Mouse (Mus musculus) frontal cortex, adult 2 months (tissue): ENCODE results near the gene Hist1h4d. TPM values are rescaled to one million over a fixed set of nuclear protein-coding genes. Genes with fewer than 3 reads are reported as not detected.
"Not testable (repeated sequence)": the region's sequence is repeated elsewhere in the genome, so short reads cannot be mapped to it uniquely, and the experiment has no call there.

Source experiments
- DNase-seq, 2 experiments: peaks; one replicate each; pipeline ENCODE4 v3.0.0; 2022; ENCODE audit warnings: low spot score in 1 of 2; ENCODE audit errors: extremely low spot score in 1 of 2
- polyA plus RNA-seq: library from polyadenylated mRNA; depleted of rRNA; stranded (reverse); fragments of >200 nt; gene quantifications from 2 replicates; pipeline ENCODE4 v1.2.3, GENCODE M21; 2012

Gene Hist1h4d
- polyA plus RNA-seq, 1 experiment, result 3.4 TPM

- DNase-seq, result no peak
Observed at GRCm38 (mm10) chr13:23591206-23591605, 9.8 kb downstream of the Hist1h4d start.

DNA sequence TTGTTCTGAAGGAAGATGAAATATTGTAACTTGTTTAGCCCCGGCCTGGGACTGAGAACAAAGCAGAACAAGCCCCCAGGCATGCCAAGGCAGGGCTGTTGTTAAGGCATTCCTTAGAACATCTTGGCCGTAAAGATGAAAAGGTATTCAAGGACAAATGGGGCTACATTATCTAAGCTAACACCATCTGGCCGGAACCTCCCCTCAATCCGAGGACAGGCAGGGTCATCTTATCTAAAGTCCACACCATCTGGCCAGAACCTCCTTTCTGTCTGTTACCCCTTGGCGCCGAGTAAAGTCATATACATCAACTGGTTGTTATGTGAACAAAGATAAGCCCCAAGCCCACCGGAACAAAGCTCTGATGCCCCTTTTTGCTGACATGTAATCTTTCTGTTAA, 10.5 kb downstream of the Hist1h4d start:
- DNase-seq, result not testable (repeated sequence)

DNA sequence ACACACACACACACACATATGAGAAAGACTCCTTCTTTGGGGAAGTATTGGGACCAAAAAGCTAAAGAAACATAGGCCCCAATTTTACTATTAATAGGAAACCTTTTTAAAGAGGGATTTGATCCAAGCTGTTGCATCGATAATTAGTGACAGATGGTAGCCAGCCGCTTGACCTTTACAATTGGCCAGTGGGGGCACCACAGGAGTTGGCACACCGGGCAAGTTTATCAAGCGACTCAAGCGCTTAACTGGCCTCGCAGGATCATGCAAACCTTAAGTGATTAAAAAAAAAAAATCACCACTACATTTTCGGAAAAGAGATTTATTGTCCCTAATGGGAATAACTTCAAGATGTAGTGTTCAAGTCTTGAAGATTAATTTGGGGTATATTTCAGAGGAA, 11.2 kb downstream of the Hist1h4d start:
- DNase-seq, result no peak

DNA sequence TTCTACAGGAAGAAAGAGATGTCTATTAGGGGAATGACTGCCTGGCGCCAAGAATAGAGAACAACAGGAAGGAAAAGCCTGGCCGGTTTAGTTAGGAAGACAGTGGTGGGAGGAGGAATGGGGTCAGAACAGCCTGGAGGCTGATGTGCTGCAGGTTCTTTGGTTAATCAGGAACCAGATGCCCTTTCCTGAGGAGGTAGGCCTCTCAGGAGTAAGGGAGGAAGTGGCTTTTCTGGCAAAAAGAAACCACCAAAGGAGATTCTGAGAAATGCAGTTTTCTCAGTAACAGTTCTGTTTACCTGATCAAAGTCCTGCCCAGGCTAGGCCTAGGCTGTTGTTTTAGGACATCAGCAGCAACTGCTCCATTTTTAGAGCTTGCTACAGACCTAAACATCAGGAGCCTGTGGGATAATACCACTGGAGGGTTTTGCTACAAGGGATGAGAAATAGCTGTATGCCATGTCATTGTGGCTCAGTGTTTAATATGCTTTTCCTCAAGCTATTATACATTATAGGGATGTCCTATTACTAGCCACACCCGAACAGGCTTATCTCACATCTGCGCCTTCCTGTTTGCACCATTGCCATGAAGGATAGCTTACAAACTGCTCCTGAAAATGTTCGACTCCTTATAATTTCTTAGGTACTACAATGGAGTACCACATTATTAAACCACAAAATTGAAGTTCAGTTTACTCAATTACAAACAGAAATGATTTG, 11.8 kb downstream of the Hist1h4d start:
- DNase-seq, result no peak

DNA sequence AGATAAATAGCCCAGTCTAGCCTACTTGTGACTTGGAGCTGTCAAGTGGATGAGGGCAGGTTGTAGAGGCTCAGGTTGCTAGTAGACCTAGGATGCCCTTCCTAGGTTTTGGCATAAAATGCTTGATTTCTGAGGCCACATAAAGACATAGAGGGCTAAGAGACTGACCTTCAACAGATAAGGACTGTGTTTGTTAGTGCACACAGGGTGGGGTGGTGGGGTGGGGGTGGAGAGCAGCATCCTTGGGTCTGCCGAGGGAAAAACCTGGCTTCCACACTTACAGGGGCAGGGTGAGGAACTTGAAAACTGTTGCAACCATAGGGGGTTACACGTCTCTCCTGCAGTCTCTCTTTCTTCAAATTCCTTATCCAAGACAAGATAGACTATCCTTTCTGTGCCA, 13.8 kb downstream of the Hist1h4d start:
- DNase-seq, result no peak

DNA sequence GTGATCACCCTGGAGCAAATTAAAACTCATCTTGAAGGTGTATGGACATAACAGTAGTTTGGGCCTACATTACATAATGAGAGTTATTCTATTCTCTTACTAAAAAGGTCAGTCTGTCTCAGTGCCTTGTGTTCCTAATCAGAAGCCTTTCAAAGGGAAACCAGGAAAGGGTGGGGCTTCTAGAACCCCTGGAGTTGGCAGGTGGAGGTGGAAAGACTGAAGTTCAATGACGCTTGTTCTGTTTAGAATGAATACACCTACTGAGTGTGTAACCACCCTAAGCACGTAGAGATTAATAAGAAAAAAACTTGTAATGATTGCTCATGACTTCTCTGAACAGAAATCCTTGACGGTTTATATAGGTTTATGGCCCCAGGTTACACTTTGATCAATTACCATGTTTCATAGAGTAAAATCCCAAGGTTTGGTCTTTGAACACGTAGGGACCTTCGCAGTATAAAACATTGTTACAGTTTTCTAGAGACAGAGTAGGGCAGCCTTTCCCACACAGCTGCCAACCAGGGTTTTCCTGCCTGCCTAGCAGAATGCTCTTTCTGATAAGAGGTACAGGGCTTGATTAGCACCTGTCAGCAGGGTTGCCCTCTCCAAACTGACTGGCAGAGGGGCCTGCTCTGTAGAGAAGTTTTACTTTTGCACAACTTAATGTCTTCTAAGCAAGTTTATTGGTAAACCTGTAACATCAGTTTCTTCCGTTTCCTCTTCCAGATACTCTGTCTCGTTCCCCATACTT, 14.4 kb downstream of the Hist1h4d start:
- DNase-seq, result no peak

DNA sequence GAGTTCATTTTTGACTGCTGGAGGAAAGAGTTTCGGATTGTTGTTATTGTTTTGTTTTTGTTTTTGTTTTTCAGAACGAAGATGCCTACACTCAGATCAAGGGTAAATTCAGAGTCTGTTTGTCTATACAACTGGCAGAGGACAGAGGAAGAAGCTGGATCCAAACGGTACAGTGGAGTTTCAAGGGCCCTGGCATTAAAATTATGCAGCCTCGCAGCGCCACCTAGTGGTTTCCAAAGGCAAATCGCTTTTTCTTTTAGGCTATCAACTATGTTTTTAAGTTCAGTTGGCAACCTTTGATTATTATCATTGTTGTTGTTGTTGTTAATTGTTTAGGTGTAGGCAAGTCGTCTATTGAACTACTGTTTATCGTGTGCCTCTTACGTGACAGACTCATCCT, 16.6 kb downstream of the Hist1h4d start:
- DNase-seq, result peak in 1 of 2 experiments; percentile 86

DNA sequence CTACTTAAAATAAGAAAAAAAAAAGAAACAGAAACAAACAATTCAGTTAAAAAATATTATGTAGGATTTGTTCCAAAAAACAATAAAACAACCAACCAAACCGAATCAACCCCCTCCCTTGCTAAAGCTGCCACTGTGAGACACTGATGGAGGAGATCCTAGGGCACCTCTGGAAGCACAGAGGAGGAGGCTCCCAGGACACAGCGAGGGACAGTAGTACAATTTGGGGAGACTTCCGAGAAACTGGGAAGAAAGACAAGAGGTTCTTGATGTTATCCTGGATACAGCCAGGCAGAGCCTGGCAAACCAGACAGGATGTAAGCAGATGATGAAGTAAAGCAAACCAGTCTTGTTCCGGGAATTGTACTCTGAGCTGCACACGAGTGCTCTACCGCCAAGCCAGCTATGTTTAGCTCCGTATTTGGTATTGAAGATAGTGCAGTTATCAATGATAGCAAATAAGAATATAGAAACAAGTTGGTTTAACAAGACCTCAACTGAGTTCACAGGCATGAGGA, 21.8 kb downstream of the Hist1h4d start:
- DNase-seq, result no peak

DNA sequence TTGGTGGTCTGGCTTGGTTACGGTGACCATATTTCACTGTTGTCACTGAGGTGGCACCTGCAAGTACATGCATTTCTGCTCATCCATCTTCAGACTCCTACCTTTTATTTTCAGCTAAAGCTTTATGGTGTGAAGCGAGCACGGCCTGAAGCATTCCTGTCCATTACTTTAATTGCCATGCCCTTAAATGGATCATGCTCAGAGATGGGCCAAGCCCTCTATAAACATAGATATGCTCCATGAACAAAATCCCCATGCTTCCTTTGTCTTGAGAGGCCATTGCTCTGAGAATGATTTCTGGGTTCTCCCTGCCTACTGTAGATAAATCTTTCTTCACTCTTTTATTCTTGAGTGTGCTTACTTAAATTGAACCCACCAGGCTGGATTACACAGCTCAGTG, 23.1 kb downstream of the Hist1h4d start:
- DNase-seq, result no peak

DNA sequence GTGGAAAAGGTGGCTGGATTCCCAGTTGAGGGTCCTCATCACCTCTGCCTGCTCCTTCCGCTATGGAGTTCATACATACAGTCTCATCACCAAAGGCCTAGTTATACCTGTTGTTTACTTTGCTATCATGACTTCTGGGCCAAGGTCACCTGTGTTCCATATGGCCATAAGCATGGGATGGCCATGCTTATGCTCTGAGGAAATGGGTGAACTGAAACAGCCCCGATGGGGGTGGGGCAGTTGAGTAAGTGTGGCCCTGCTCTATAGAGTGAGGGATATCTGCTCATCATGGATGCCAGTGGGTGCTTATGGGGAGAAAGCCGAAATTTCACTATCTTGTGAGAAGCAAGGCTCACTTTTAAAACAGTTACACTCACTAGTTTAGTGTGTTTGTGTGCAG, 23.7 kb downstream of the Hist1h4d start:
- DNase-seq, result no peak

GRCm38 (mm10) chr13:23609209-23609608, 27.8 kb downstream of the Hist1h4d start:
- no peak for DNase-seq

DNA sequence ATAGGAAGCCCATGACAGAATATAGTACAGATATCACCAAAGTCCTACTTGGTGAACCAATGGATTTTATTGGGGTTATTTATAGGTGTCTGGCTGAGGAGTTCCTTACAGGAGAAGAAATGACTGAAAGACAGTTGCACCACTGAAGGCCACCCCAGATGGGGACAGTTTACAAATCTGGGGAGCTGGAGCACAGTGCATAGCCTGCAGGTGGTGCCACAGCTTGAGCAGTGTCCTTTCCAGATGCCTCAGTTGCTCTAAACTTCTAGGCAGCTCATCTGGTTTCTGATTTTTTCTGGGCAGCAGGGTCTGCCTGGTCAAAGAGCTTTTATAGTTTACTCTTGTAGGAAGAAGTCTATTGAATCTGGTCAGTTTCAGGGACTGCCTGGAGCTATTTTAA, 28.4 kb downstream of the Hist1h4d start:
- DNase-seq, result no peak

DNA sequence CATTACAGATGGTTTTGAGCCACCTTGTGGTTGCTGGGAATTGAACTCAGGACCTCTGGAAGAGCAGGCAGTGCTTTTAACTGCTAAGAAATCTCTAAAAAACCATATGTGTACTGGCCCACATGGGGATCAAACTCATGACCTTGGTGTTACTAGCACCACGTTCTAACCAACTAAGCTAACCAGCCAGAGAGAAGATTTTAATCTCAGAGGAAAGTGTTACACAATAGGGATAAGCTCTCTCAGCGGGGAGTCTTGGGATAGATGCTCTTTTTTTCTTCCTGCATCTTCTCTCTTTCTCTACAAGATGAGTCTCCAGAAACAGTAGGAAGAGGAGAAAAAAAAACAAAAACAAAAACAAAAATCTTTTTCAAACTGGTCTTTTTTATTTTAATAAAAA, 29.0 kb downstream of the Hist1h4d start:
- no peak for DNase-seq

- no peak for DNase-seq
Observed at GRCm38 (mm10) chr13:23611638-23612037, 30.2 kb downstream of the Hist1h4d start.

DNA sequence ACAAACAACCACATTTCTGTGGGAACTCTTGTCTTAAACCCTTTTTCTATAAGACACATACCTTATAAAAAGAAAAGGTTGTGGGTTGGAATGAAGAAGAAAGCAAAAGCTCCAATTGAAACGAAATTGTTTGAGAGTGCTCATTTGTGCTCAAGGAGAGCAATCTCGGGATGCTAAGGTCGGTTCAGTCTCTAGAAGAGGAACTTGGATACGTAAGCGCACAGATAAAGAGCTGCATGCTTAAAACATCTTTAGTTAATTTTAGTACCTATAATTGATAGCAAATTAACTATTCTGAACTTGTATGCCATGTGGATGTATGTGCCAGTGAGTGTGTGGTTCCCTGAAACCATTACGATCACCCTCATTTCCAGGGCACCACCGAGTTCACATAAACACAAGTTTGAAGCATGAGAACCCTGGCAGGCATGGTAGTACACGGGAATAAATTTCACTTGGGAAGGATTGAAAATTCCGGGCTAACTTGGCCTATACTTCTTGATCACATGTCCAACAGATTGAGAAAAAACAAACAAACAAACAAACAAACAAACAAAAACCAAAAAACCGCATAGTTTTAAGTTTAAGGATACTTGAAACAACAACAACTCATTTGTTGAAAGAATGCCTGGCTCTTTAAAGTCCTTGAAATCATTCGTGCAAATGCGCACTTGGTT, 38.8 kb downstream of the Hist1h4d start:
- DNase-seq, result no peak

- DNase-seq, result peak; percentile 84 to 88
Observed at GRCm38 (mm10) chr13:23620733-23621531, 39.5 kb downstream of the Hist1h4d start, which contains the start of gene Hist1h2be. Gene Hist1h2be, minus strand, starts transcription at chr13:23621124.

GRCm38 (mm10) chr13:23621532-23622174, 40.3 kb downstream of the Hist1h4d start:
- DNase-seq, result peak; percentile 63 to 79

GRCm38 (mm10) chr13:23622175-23622671, 40.8 kb downstream of the Hist1h4d start, which contains the start of gene Hist1h1e:
Gene Hist1h1e, minus strand, starts transcription at chr13:23622558.
- peak; percentile 66 to 89 for DNase-seq

- DNase-seq, result peak in 1 of 2 experiments; percentile 11
Observed at GRCm38 (mm10) chr13:23622861-23623450, 41.6 kb downstream of the Hist1h4d start.
